Mouse (Mus musculus) central nervous system, embryonic 14 days (tissue): ENCODE results near the gene Hist1h4d. TPM values are rescaled to one million over a fixed set of nuclear protein-coding genes. Genes with fewer than 3 reads are reported as not detected.

Experiments
- polyA plus RNA-seq: library from polyadenylated mRNA; depleted of rRNA; stranded (reverse); fragments of >200 nt; gene quantifications from 2 replicates; pipeline ENCODE4 v1.2.3, GENCODE M21; 2012; rRNA removed

Gene Hist1h4d
- polyA plus RNA-seq, 1 experiment, result 9.8 TPM

Other genes with a start within 250 kb of the Hist1h4d start
- gene Zfp322a, start 212.4 kb upstream of the Hist1h4d start, polyA plus RNA-seq, result 22.2 and 24.3 TPM in 2 replicates
- 8.5 and 9.1 TPM in 2 replicates for gene Abt1, start 157.7 kb upstream of the Hist1h4d start, polyA plus RNA-seq
- 0.06 and 0.07 TPM in 2 replicates for gene Btn1a1, start 115.7 kb upstream of the Hist1h4d start, polyA plus RNA-seq
- 0.04 and 0.11 TPM in 2 replicates for gene Btn2a2, start 92.7 kb upstream of the Hist1h4d start, polyA plus RNA-seq
- 14.7 and 20.5 TPM in 2 replicates for gene Hist1h4h, start 50.5 kb upstream of the Hist1h4d start, polyA plus RNA-seq
- 187 and 225 TPM in 2 replicates for gene Hist1h2af, start 47.7 kb upstream of the Hist1h4d start, polyA plus RNA-seq
- gene Hist1h3g, start 46.2 kb upstream of the Hist1h4d start, polyA plus RNA-seq, result 16.6 and 25.3 TPM in 2 replicates
- gene Hist1h2bh, start 38.2 kb upstream of the Hist1h4d start, polyA plus RNA-seq, result 2.4 and 4.0 TPM in 2 replicates
- gene Hist1h3f, start 37.5 kb upstream of the Hist1h4d start, polyA plus RNA-seq, result 2.5 and 3.5 TPM in 2 replicates
- 10.2 and 14.3 TPM in 2 replicates for gene Hist1h4f, start 29.9 kb upstream of the Hist1h4d start, polyA plus RNA-seq
- 0.30 and 0.45 TPM in 2 replicates for gene Hist1h1d, start 28.3 kb upstream of the Hist1h4d start, polyA plus RNA-seq
- 20.2 and 31.1 TPM in 2 replicates for gene Hist1h3e, start 19.2 kb upstream of the Hist1h4d start, polyA plus RNA-seq
- gene Hist1h2ae, start 10.4 kb upstream of the Hist1h4d start, polyA plus RNA-seq, result 9.2 and 10.5 TPM in 2 replicates
- gene Hist1h2bg, start 10.2 kb upstream of the Hist1h4d start, polyA plus RNA-seq, result 17.6 and 25.1 TPM in 2 replicates
- 7.5 and 10.9 TPM in 2 replicates for gene Hist1h2bf, start 7.4 kb upstream of the Hist1h4d start, polyA plus RNA-seq
- 4.5 and 5.4 TPM in 2 replicates for gene Hist1h2ad, start 7.2 kb upstream of the Hist1h4d start, polyA plus RNA-seq
- 14.9 and 24.5 TPM in 2 replicates for gene Hist1h3d, start 5.8 kb upstream of the Hist1h4d start, polyA plus RNA-seq
- 2.1 and 2.5 TPM in 2 replicates for gene Hist1h2be, start 39.5 kb downstream of the Hist1h4d start, polyA plus RNA-seq
- 5.2 and 7.1 TPM in 2 replicates for gene Hist1h1e, start 41.0 kb downstream of the Hist1h4d start, polyA plus RNA-seq
- gene Hist1h2ac, start 102.3 kb downstream of the Hist1h4d start, polyA plus RNA-seq, result 1.2 and 1.3 TPM in 2 replicates
- gene Hist1h2bc, start 102.6 kb downstream of the Hist1h4d start, polyA plus RNA-seq, result 25.7 and 29.8 TPM in 2 replicates
- gene Hist1h1t, start 114.2 kb downstream of the Hist1h4d start, polyA plus RNA-seq, result 0.16 TPM in 1 of 2 replicates, not detected in the other
- gene Hist1h4c, start 116.9 kb downstream of the Hist1h4d start, polyA plus RNA-seq, result 7.0 and 8.6 TPM in 2 replicates
- 2.3 and 2.4 TPM in 2 replicates for gene Hfe, start 129.3 kb downstream of the Hist1h4d start, polyA plus RNA-seq
- 12.2 and 12.7 TPM in 2 replicates for gene Hist1h1c, start 157.2 kb downstream of the Hist1h4d start, polyA plus RNA-seq
- 19.7 and 29.1 TPM in 2 replicates for gene Hist1h3c, start 164.0 kb downstream of the Hist1h4d start, polyA plus RNA-seq
- gene Hist1h2bb, start 165.1 kb downstream of the Hist1h4d start, polyA plus RNA-seq, result 6.1 and 9.8 TPM in 2 replicates
- gene Hist1h2ab, start 169.5 kb downstream of the Hist1h4d start, polyA plus RNA-seq, result 24.0 and 28.7 TPM in 2 replicates
- gene Hist1h3b, start 170.7 kb downstream of the Hist1h4d start, polyA plus RNA-seq, result 26.1 and 47.9 TPM in 2 replicates
- gene Hist1h4b, start 175.4 kb downstream of the Hist1h4d start, polyA plus RNA-seq, result 20.0 and 24.9 TPM in 2 replicates
- 8.6 and 12.5 TPM in 2 replicates for gene Hist1h4a, start 179.6 kb downstream of the Hist1h4d start, polyA plus RNA-seq
- 15.6 and 21.5 TPM in 2 replicates for gene Hist1h3a, start 180.8 kb downstream of the Hist1h4d start, polyA plus RNA-seq
- 3.5 and 4.3 TPM in 2 replicates for gene Hist1h1a, start 182.1 kb downstream of the Hist1h4d start, polyA plus RNA-seq
- gene Trim38, start 188.3 kb downstream of the Hist1h4d start, polyA plus RNA-seq, result 0.02 TPM in 1 of 2 replicates, not detected in the other
- gene Slc17a2, start 225.4 kb downstream of the Hist1h4d start, polyA plus RNA-seq, result not detected in 2 replicates